Mouse (Mus musculus): ENCODE data around the gene Pde2a.
A peak's percentile ranks its signal among the peaks of the same experiment; 100 is the strongest.

Pde2a gene

GRCm38 (mm10) chr7:101474399-101474811 is 52.9 kb downstream of the Pde2a start:
- DNase-seq (ENCODE audit: low spot score), result no peak

GRCm38 (mm10) chr7:101476028-101476427 is 54.5 kb downstream of the Pde2a start:
- DNase-seq (ENCODE audit: low spot score), result no peak

- DNase-seq (ENCODE audit: low spot score), result no peak
Measured at GRCm38 (mm10) chr7:101476493-101476892, 55.0 kb downstream of the Pde2a start.

- no peak for DNase-seq (ENCODE audit: low spot score)
Measured at GRCm38 (mm10) chr7:101477200-101477599, 55.7 kb downstream of the Pde2a start.

- no peak for DNase-seq (ENCODE audit: low spot score)
Measured at GRCm38 (mm10) chr7:101478099-101478498, 56.6 kb downstream of the Pde2a start.

- DNase-seq (ENCODE audit: low spot score), result no peak
Measured at GRCm38 (mm10) chr7:101479841-101480240, 58.4 kb downstream of the Pde2a start.

- no peak for DNase-seq (ENCODE audit: low spot score)
Measured at GRCm38 (mm10) chr7:101480671-101481070, 59.2 kb downstream of the Pde2a start.

GRCm38 (mm10) chr7:101481872-101482498 is 60.5 kb downstream of the Pde2a start:
- no peak for DNase-seq (ENCODE audit: low spot score)

GRCm38 (mm10) chr7:101482499-101483081 is 61.1 kb downstream of the Pde2a start:
- no peak for DNase-seq (ENCODE audit: low spot score)

GRCm38 (mm10) chr7:101483498-101484115 is 62.1 kb downstream of the Pde2a start:
- no peak for DNase-seq (ENCODE audit: low spot score)

GRCm38 (mm10) chr7:101487102-101487501 is 65.6 kb downstream of the Pde2a start:
- DNase-seq (ENCODE audit: low spot score), result no peak

GRCm38 (mm10) chr7:101490952-101491351 is 69.5 kb downstream of the Pde2a start:
- no peak for DNase-seq (ENCODE audit: low spot score)

GRCm38 (mm10) chr7:101498385-101498784 is 76.9 kb downstream of the Pde2a start:
- DNase-seq (ENCODE audit: low spot score), result no peak

- DNase-seq (ENCODE audit: low spot score), result no peak
Measured at GRCm38 (mm10) chr7:101499251-101499650, 77.8 kb downstream of the Pde2a start.

GRCm38 (mm10) chr7:101499701-101500100 is 78.2 kb downstream of the Pde2a start:
- DNase-seq (ENCODE audit: low spot score), result no peak

GRCm38 (mm10) chr7:101501236-101501635 is 79.7 kb downstream of the Pde2a start:
- DNase-seq (ENCODE audit: low spot score), result no peak

GRCm38 (mm10) chr7:101501675-101502074 is 80.2 kb downstream of the Pde2a start:
- DNase-seq (ENCODE audit: low spot score), result peak; percentile 62

GRCm38 (mm10) chr7:101503351-101503750 is 81.9 kb downstream of the Pde2a start:
- peak; percentile 72 for DNase-seq (ENCODE audit: low spot score)

GRCm38 (mm10) chr7:101503803-101504202 is 82.3 kb downstream of the Pde2a start:
- no peak for DNase-seq (ENCODE audit: low spot score)

GRCm38 (mm10) chr7:101504507-101504906 is 83.0 kb downstream of the Pde2a start:
- peak; percentile 69 for DNase-seq (ENCODE audit: low spot score)

- DNase-seq (ENCODE audit: low spot score), result no peak
Measured at GRCm38 (mm10) chr7:101509212-101509611, 87.7 kb downstream of the Pde2a start.

GRCm38 (mm10) chr7:101513655-101514054 is 92.2 kb downstream of the Pde2a start:
- no peak for DNase-seq (ENCODE audit: low spot score)

- DNase-seq (ENCODE audit: low spot score), result no peak
Measured at GRCm38 (mm10) chr7:101514768-101515167, 93.3 kb downstream of the Pde2a start.

GRCm38 (mm10) chr7:101515295-101515694 is 93.8 kb downstream of the Pde2a start:
- DNase-seq (ENCODE audit: low spot score), result no peak
